Mouse (Mus musculus) heart, postnatal 0 days (tissue): Measurements from ENCODE around the gene Mmp28.
A peak's percentile ranks its signal among the peaks of the same experiment; 100 is the strongest.

Experiments used
- CTCF ChIP-seq: IDR thresholded peaks from 2 replicates; pipeline ENCODE4 v1.5.1; 2016; ENCODE audit warnings: antibody characterized with exemption, control low read depth, low read depth
- EP300 ChIP-seq: IDR thresholded peaks from 2 replicates; pipeline ENCODE4 v1.6.1; 2016; ENCODE audit warnings: antibody characterized with exemption, low read depth

GRCm38 (mm10) chr11:83420338-83420737 lies 42.5 kb downstream of the Mmp28 start:
- TF ChIP-seq CTCF (peak; percentile 28; the same call in 1 of the 2 replicates), EP300 (no peak)
